Comparison of ENCODE assay signal across 10 mouse cellular contexts in genomic region chr16:38651721-38652231, GRCm38 (mm10).
DNase-seq lines count a peak whose midpoint lies in the region; ATAC-seq and TF ChIP-seq lines count a peak whose summit lies in the region.
"Had no signal": no experiment of that assay in that cellular context is flagged by ENCODE, and none has a peak within 500 bp of the region (broad histone marks: within the 10 kb centered on the region; RNA-seq: fewer than 3 reads in every experiment).

No protein-coding gene starts in this region.

- no peak for TF ChIP-seq EP300 in CH12.LX (IDR thresholded peaks at IDR 0.05; ENCODE audit: low read length)

- peak; percentile 13 for DNase-seq in CH12.LX (ENCODE audit: extremely low read depth)
- DNase-seq in embryonic facial prominence, embryonic 14.5 days (ENCODE audit: low spot score), result peak; percentile 66
- peak; percentile 63 for DNase-seq in lung, embryonic 14.5 days
- no peak for DNase-seq in spleen, postnatal 14 days (ENCODE audit: low spot score in 2 of 2)
- no peak for DNase-seq in thymus, postnatal 0 days (ENCODE audit: low spot score)
- no peak for DNase-seq in natural killer cell, adult 2 months (ENCODE audit: low spot score in 2 of 2)
- no peak for DNase-seq in hindbrain, embryonic 14.5 days (ENCODE audit: low spot score)
- DNase-seq: cerebellum, adult 9-10 months had no signal

- in situ Hi-C loops in CH12.LX (cut with MboI; ENCODE audit: low pct_ligation_motif_present, low pct_unique_long_range_greater_than_20kb, low sequenced_read_pairs), result no loop called here

- H3K4me2 ChIP-seq in CH12.LX (ENCODE audit: insufficient read depth, low read depth, poor library complexity, severe bottlenecking), result no peak overlapping the region
- H3K4me2 ChIP-seq in embryonic facial prominence, embryonic 14.5 days (ENCODE audit: low read depth, low read length), result 0 out of 2 replicates have a peak overlapping the region, but pooled peaks have one; percentile 0
- no peak overlapping the region for H3K4me2 ChIP-seq in intestine, embryonic 15.5 days (replicated peaks)
- H3K4me2 ChIP-seq in lung, embryonic 14.5 days, result 0 out of 2 replicates have a peak overlapping the region, but pooled peaks have one; percentile 23
- no peak overlapping the region for H3K4me2 ChIP-seq in hindbrain, embryonic 14.5 days (replicated peaks)

- H3K36me3 ChIP-seq in CH12.LX (replicated peaks in 1 of 2; ENCODE audit: control insufficient read depth in 1 of 2, insufficient read depth in 1 of 2, low read length in 1 of 2), result no peaks in the 10 kb centered on the region
- H3K36me3 ChIP-seq in embryonic facial prominence, embryonic 14.5 days (ENCODE audit: control insufficient read depth, insufficient read depth, low read length), result no peaks in the 10 kb centered on the region
- H3K36me3 ChIP-seq in intestine, embryonic 15.5 days, result no peaks in the 10 kb centered on the region
- no peaks in the 10 kb centered on the region for H3K36me3 ChIP-seq in lung, embryonic 14.5 days (ENCODE audit: insufficient read depth)
- H3K36me3 ChIP-seq in hindbrain, embryonic 14.5 days (replicated peaks; ENCODE audit: control insufficient read depth, insufficient read depth), result no peaks in the 10 kb centered on the region

- peaks cover 12 to 28% of the 10 kb centered on the region in 2 experiments for H3K4me1 ChIP-seq in CH12.LX (ENCODE audit: control insufficient read depth in 1 of 2, insufficient read depth in 2 of 2)
- peaks cover 32% of the 10 kb centered on the region for H3K4me1 ChIP-seq in embryonic facial prominence, embryonic 14.5 days (ENCODE audit: control insufficient read depth, insufficient read depth, low read length)
- H3K4me1 ChIP-seq in intestine, embryonic 15.5 days (replicated peaks), result peaks cover 30% of the 10 kb centered on the region
- peaks cover 33% of the 10 kb centered on the region for H3K4me1 ChIP-seq in lung, embryonic 14.5 days (ENCODE audit: insufficient read depth)
- H3K4me1 ChIP-seq in hindbrain, embryonic 14.5 days (replicated peaks; ENCODE audit: control insufficient read depth, insufficient read depth, low read length), result peaks cover 6% of the 10 kb centered on the region

- TF ChIP-seq POLR2A in CH12.LX (IDR thresholded peaks at IDR 0.05; ENCODE audit: low read depth, low read length), result no peak

- 52% methylated on average over 10 of the region's 10 CpGs for WGBS in embryonic facial prominence, embryonic 14.5 days
- 80% methylated on average over 10 of the region's 10 CpGs for WGBS in intestine, embryonic 15.5 days
- 73% methylated on average over 10 of the region's 10 CpGs for WGBS in lung, embryonic 14.5 days
- WGBS in hindbrain, embryonic 14.5 days, result 84% methylated on average over 10 of the region's 10 CpGs

- no peak for TF ChIP-seq RAD21 in CH12.LX (IDR thresholded peaks at IDR 0.05; ENCODE audit: low read depth, low read length)

- no peak overlapping the region for H3K4me3 ChIP-seq in CH12.LX (replicated peaks in 1 of 3; ENCODE audit: low read depth in 2 of 3, low read length in 2 of 3, poor library complexity in 1 of 3)
- H3K4me3 ChIP-seq in embryonic facial prominence, embryonic 14.5 days (ENCODE audit: low read depth, low read length), result no peak overlapping the region
- H3K4me3 ChIP-seq in intestine, embryonic 15.5 days (replicated peaks), result no peak overlapping the region
- H3K4me3 ChIP-seq in lung, embryonic 14.5 days (ENCODE audit: low read depth, low read length), result no peak overlapping the region
- H3K4me3 ChIP-seq in hindbrain, embryonic 14.5 days (replicated peaks; ENCODE audit: low read length), result no peak overlapping the region

- H3K27me3 ChIP-seq in CH12.LX (replicated peaks), result peaks cover 25% of the 10 kb centered on the region
- H3K27me3 ChIP-seq in embryonic facial prominence, embryonic 14.5 days (replicated peaks; ENCODE audit: control insufficient read depth, insufficient read depth, low read length), result no peaks in the 10 kb centered on the region
- H3K27me3 ChIP-seq in intestine, embryonic 15.5 days (replicated peaks), result no peaks in the 10 kb centered on the region
- no peaks in the 10 kb centered on the region for H3K27me3 ChIP-seq in lung, embryonic 14.5 days (ENCODE audit: insufficient read depth, low read length)
- H3K27me3 ChIP-seq in hindbrain, embryonic 14.5 days (ENCODE audit: control insufficient read depth, insufficient read depth, low read length), result no peaks in the 10 kb centered on the region

- no peak for TF ChIP-seq CTCF in CH12.LX (conservative IDR thresholded peaks at IDR 0.05 in 1 of 2, IDR thresholded peaks at IDR 0.05 in 1 of 2; ENCODE audit: low read depth in 2 of 2, low read length in 2 of 2)
- TF ChIP-seq CTCF in lung, embryonic 14.5 days (IDR thresholded peaks at IDR 0.05; ENCODE audit: low read depth), result no peak

- no peaks in the 10 kb centered on the region for H3K79me2 ChIP-seq in CH12.LX (replicated peaks; ENCODE audit: control insufficient read depth, extremely low read depth, insufficient read depth, poor library complexity, severe bottlenecking)

- H3K9me3 ChIP-seq in CH12.LX (replicated peaks; ENCODE audit: low read length), result no peaks in the 10 kb centered on the region
- H3K9me3 ChIP-seq in embryonic facial prominence, embryonic 14.5 days (ENCODE audit: control insufficient read depth, low read length), result no peaks in the 10 kb centered on the region
- no peaks in the 10 kb centered on the region for H3K9me3 ChIP-seq in intestine, embryonic 15.5 days
- H3K9me3 ChIP-seq in lung, embryonic 14.5 days (ENCODE audit: low read depth, low read length), result no peaks in the 10 kb centered on the region
- H3K9me3 ChIP-seq in hindbrain, embryonic 14.5 days (ENCODE audit: control insufficient read depth, low read length), result no peaks in the 10 kb centered on the region

- no peak overlapping the region for H3K27ac ChIP-seq in CH12.LX (ENCODE audit: insufficient read depth, low read depth)
- H3K27ac ChIP-seq in embryonic facial prominence, embryonic 14.5 days (replicated peaks; ENCODE audit: low read depth, low read length), result peak overlapping the region; percentile 65
- H3K27ac ChIP-seq in intestine, embryonic 15.5 days, result peak overlapping the region; percentile 13; the same call in 1 of the 2 replicates
- peak overlapping the region; percentile 65 for H3K27ac ChIP-seq in lung, embryonic 14.5 days (ENCODE audit: low read depth)
- no peak overlapping the region for H3K27ac ChIP-seq in hindbrain, embryonic 14.5 days

- dilution Hi-C loops in CH12.LX (cut with MboI; ENCODE audit: extremely low pct_ligation_motif_present, extremely low pct_unique_long_range_greater_than_20kb, low sequenced_read_pairs), result no loop called here

- ATAC-seq in embryonic facial prominence, embryonic 14.5 days (ENCODE audit: low read depth), result no peak
- ATAC-seq in intestine, embryonic 15.5 days, result no peak
- ATAC-seq in lung, embryonic 14.5 days (ENCODE audit: insufficient read depth), result no peak
- no peak for ATAC-seq in hindbrain, embryonic 14.5 days (ENCODE audit: low FRiP score)
- ATAC-seq: hindbrain, embryonic 16.5 days had no signal

- no peak overlapping the region for H3K9ac ChIP-seq in CH12.LX (ENCODE audit: insufficient read depth, low read depth)
- H3K9ac ChIP-seq in embryonic facial prominence, embryonic 14.5 days (ENCODE audit: low read depth, low read length), result no peak overlapping the region
- H3K9ac ChIP-seq in intestine, embryonic 15.5 days, result no peak overlapping the region
- H3K9ac ChIP-seq in lung, embryonic 14.5 days, result no peak overlapping the region
- no peak overlapping the region for H3K9ac ChIP-seq in hindbrain, embryonic 14.5 days

TF ChIP-seq in CH12.LX, 34 proteins besides CTCF, POLR2A, EP300 and RAD21:
- TF ChIP-seq CHD2 (IDR thresholded peaks at IDR 0.05; ENCODE audit: low read length), result no peak
- TF ChIP-seq TCF12 (IDR thresholded peaks at IDR 0.05; ENCODE audit: low read depth, low read length), result no peak
- no peak for TF ChIP-seq ZC3H11A (IDR thresholded peaks at IDR 0.05; ENCODE audit: low read depth, low read length)
- TF ChIP-seq NELFE (IDR thresholded peaks at IDR 0.05; ENCODE audit: low read depth, low read length), result no peak
- no peak for TF ChIP-seq GABPA (IDR thresholded peaks at IDR 0.05; ENCODE audit: insufficient replicate concordance, low read depth, low read length)
- no peak for TF ChIP-seq JUN (IDR thresholded peaks at IDR 0.05; ENCODE audit: insufficient read depth, low read depth, low read length)
- TF ChIP-seq IRF4 (IDR thresholded peaks at IDR 0.05; ENCODE audit: low read depth, low read length), result no peak
- TF ChIP-seq MAZ (IDR thresholded peaks at IDR 0.05; ENCODE audit: low read depth, low read length), result no peak
- TF ChIP-seq UBTF (IDR thresholded peaks at IDR 0.05; ENCODE audit: low read depth, low read length), result no peak
- TF ChIP-seq USF1 (IDR thresholded peaks at IDR 0.05; ENCODE audit: low read depth, low read length), result no peak
- TF ChIP-seq MXI1 (IDR thresholded peaks at IDR 0.05; ENCODE audit: low read depth, low read length), result no peak
- TF ChIP-seq ELF1 (IDR thresholded peaks at IDR 0.05; ENCODE audit: low read depth, low read length), result no peak
- no peak for TF ChIP-seq SIN3A (IDR thresholded peaks at IDR 0.05; ENCODE audit: low read length)
- TF ChIP-seq MYC (IDR thresholded peaks at IDR 0.05; ENCODE audit: low read depth, low read length), result no peak
- TF ChIP-seq BHLHE40 (IDR thresholded peaks at IDR 0.05; ENCODE audit: low read depth, low read length), result no peak
- TF ChIP-seq ZNF384 (IDR thresholded peaks at IDR 0.05; ENCODE audit: low read depth, low read length), result no peak
- TF ChIP-seq JUND (conservative IDR thresholded peaks at IDR 0.05; ENCODE audit: low read depth, low read length), result no peak

Comparison
In these comparisons a context has a peak if more than half of its experiments do, and no peak if none do; other contexts are left out.
1. DNase-seq: peak in CH12.LX (single experiment), embryonic facial prominence, embryonic 14.5 days (single experiment) and lung, embryonic 14.5 days (single experiment); none in spleen, postnatal 14 days (0 of 2), thymus, postnatal 0 days (single experiment), natural killer cell, adult 2 months (0 of 2) and hindbrain, embryonic 14.5 days (single experiment).
2. H3K27ac ChIP-seq: peak in embryonic facial prominence, embryonic 14.5 days (single experiment), intestine, embryonic 15.5 days (single experiment) and lung, embryonic 14.5 days (single experiment); none in CH12.LX (single experiment) and hindbrain, embryonic 14.5 days (single experiment).
3. H3K4me2 ChIP-seq: peak in embryonic facial prominence, embryonic 14.5 days (single experiment) and lung, embryonic 14.5 days (single experiment); none in CH12.LX (single experiment), intestine, embryonic 15.5 days (single experiment) and hindbrain, embryonic 14.5 days (single experiment).